Mouse (Mus musculus) layer of hippocampus, postnatal 36 days (tissue): ENCODE results near the gene A630095N17Rik. TPM values are rescaled to one million over a fixed set of nuclear protein-coding genes. Genes with fewer than 3 reads are reported as not detected.
A peak's percentile ranks its signal among the peaks of the same experiment; 100 is the strongest.

Source experiments
- DNase-seq, 2 experiments: peaks; one replicate each; pipeline ENCODE4 v3.0.0; 2022
- total RNA-seq, 2 experiments: library from RNA; stranded (reverse); gene quantifications; 2 replicates each; pipeline ENCODE4 v1.2.3; 2021

A630095N17Rik gene
- not detected for total RNA-seq

- DNase-seq, result no peak
Observed at GRCm38 (mm10) chr1:75231664-75232152, at the start of gene A630095N17Rik. A630095N17Rik (minus strand) TSS chr1:75232102.

- no peak for DNase-seq
Observed at GRCm38 (mm10) chr1:75278228-75278627, 46.3 kb upstream of the A630095N17Rik start, which contains the start of gene Resp18. Resp18 (minus strand) TSS chr1:75278415.

GRCm38 (mm10) chr1:75277195-75278188 lies 45.6 kb upstream of the A630095N17Rik start:
- DNase-seq, result no peak

GRCm38 (mm10) chr1:75264091-75264880 lies 32.4 kb upstream of the A630095N17Rik start, which contains the start of gene Ptprn:
Ptprn (minus strand) TSS chr1:75264502.
- peak; percentile 68 to 74 for DNase-seq

GRCm38 (mm10) chr1:75262969-75263951 lies 31.4 kb upstream of the A630095N17Rik start:
- peak in 1 of 2 experiments; percentile 47 for DNase-seq

GRCm38 (mm10) chr1:75261278-75261677 lies 29.4 kb upstream of the A630095N17Rik start:
- DNase-seq, result no peak

GRCm38 (mm10) chr1:75255516-75256046 lies 23.7 kb upstream of the A630095N17Rik start:
- DNase-seq, result no peak

- DNase-seq, result no peak
Observed at GRCm38 (mm10) chr1:75254625-75255013, 22.7 kb upstream of the A630095N17Rik start.

- DNase-seq, result peak; percentile 79 to 85
Observed at GRCm38 (mm10) chr1:75253849-75254624, 22.1 kb upstream of the A630095N17Rik start.

GRCm38 (mm10) chr1:75253029-75253428 lies 21.1 kb upstream of the A630095N17Rik start:
- DNase-seq, result no peak

- DNase-seq, result no peak
Observed at GRCm38 (mm10) chr1:75252308-75252707, 20.4 kb upstream of the A630095N17Rik start.

GRCm38 (mm10) chr1:75251112-75251970 lies 19.4 kb upstream of the A630095N17Rik start:
- DNase-seq, result peak in 1 of 2 experiments; percentile 71

- DNase-seq, result no peak
Observed at GRCm38 (mm10) chr1:75250498-75250897, 18.6 kb upstream of the A630095N17Rik start.

- no peak for DNase-seq
Observed at GRCm38 (mm10) chr1:75248041-75248772, 16.3 kb upstream of the A630095N17Rik start.

- no peak for DNase-seq
Observed at GRCm38 (mm10) chr1:75247071-75247930, 15.4 kb upstream of the A630095N17Rik start.

- DNase-seq, result peak in 1 of 2 experiments; percentile 49
Observed at GRCm38 (mm10) chr1:75244836-75245235, 12.9 kb upstream of the A630095N17Rik start.

- DNase-seq, result no peak
Observed at GRCm38 (mm10) chr1:75244175-75244826, 12.4 kb upstream of the A630095N17Rik start.
